Mouse (Mus musculus) regulatory T cell (primary cell): ENCODE results near the gene Renbp.

Source experiments
- in situ Hi-C: fragments of 300-600 bp; cut with MboI, MseI; formaldehyde crosslinking; loops from one replicate; pipeline ENCODE4 v1.15.1; 2025; ENCODE audit warnings: high pct_unique_total_duplicates

The Renbp gene

GRCm38 (mm10) chrX:73930402-73931062 is at the start of gene Renbp:
Gene Renbp, minus strand, starts transcription at chrX:73930850.
- in situ Hi-C loops, result no loop called here

- in situ Hi-C loops, result no loop called here
Observed at GRCm38 (mm10) chrX:73977783-73978182, 47.1 kb upstream of the Renbp start.

- in situ Hi-C loops, result no loop called here
Observed at GRCm38 (mm10) chrX:73976283-73976682, 45.6 kb upstream of the Renbp start.

GRCm38 (mm10) chrX:73972774-73973173 is 42.1 kb upstream of the Renbp start:
- in situ Hi-C loops, result no loop called here

GRCm38 (mm10) chrX:73970781-73971180 is 40.1 kb upstream of the Renbp start:
- in situ Hi-C loops, result no loop called here

- in situ Hi-C loops, result no loop called here
Observed at GRCm38 (mm10) chrX:73969729-73970128, 39.1 kb upstream of the Renbp start.

- in situ Hi-C loops, result no loop called here
Observed at GRCm38 (mm10) chrX:73969167-73969566, 38.5 kb upstream of the Renbp start.

GRCm38 (mm10) chrX:73967177-73968075 is 36.8 kb upstream of the Renbp start:
- in situ Hi-C loops, result no loop called here

GRCm38 (mm10) chrX:73966248-73967176 is 35.9 kb upstream of the Renbp start, which contains the start of gene Hcfc1:
Gene Hcfc1, minus strand, starts transcription at chrX:73966357.
- in situ Hi-C loops, result no loop called here

- in situ Hi-C loops, result no loop called here
Observed at GRCm38 (mm10) chrX:73965307-73965706, 34.7 kb upstream of the Renbp start.

- in situ Hi-C loops, result no loop called here
Observed at GRCm38 (mm10) chrX:73964363-73964762, 33.7 kb upstream of the Renbp start.

- in situ Hi-C loops, result no loop called here
Observed at GRCm38 (mm10) chrX:73954988-73955387, 24.3 kb upstream of the Renbp start.

- in situ Hi-C loops, result no loop called here
Observed at GRCm38 (mm10) chrX:73952603-73953002, 22.0 kb upstream of the Renbp start.

- in situ Hi-C loops, result loop anchor here (5.0 kb wide), 1 partner anchor 157 kb away; no protein-coding TSS in a partner anchor
Observed at GRCm38 (mm10) chrX:73949341-73949740, 18.7 kb upstream of the Renbp start.

- in situ Hi-C loops, result loop anchor here (5.0 kb wide), 1 partner anchor 156 kb away; no protein-coding TSS in a partner anchor
Observed at GRCm38 (mm10) chrX:73948647-73949046, 18.0 kb upstream of the Renbp start.

GRCm38 (mm10) chrX:73946896-73947295 is 16.2 kb upstream of the Renbp start:
- in situ Hi-C loops, result loop anchor here (5.0 kb wide), 1 partner anchor 155 kb away; no protein-coding TSS in a partner anchor

- in situ Hi-C loops, result no loop called here
Observed at GRCm38 (mm10) chrX:73942294-73942693, 11.6 kb upstream of the Renbp start.

GRCm38 (mm10) chrX:73941860-73942259 is 11.2 kb upstream of the Renbp start:
- in situ Hi-C loops, result no loop called here

GRCm38 (mm10) chrX:73931871-73932270 is 1.2 kb upstream of the Renbp start:
- in situ Hi-C loops, result no loop called here

- in situ Hi-C loops, result no loop called here
Observed at GRCm38 (mm10) chrX:73922550-73922882, 8.1 kb downstream of the Renbp start.

GRCm38 (mm10) chrX:73921823-73922549 is 8.7 kb downstream of the Renbp start, which contains the start of the genes Arhgap4 and Naa10:
Gene Arhgap4, minus strand, starts transcription at chrX:73921870.
Gene Naa10, minus strand, starts transcription at chrX:73921944.
- in situ Hi-C loops, result no loop called here
